Mouse (Mus musculus): Measurements from ENCODE around the gene Thsd4.
A peak's percentile ranks its signal among the peaks of the same experiment; 100 is the strongest.
"Not testable (repeated sequence)": the region's sequence is repeated elsewhere in the genome, so short reads cannot be mapped to it uniquely, and the experiment has no call there.

The Thsd4 gene

DNA sequence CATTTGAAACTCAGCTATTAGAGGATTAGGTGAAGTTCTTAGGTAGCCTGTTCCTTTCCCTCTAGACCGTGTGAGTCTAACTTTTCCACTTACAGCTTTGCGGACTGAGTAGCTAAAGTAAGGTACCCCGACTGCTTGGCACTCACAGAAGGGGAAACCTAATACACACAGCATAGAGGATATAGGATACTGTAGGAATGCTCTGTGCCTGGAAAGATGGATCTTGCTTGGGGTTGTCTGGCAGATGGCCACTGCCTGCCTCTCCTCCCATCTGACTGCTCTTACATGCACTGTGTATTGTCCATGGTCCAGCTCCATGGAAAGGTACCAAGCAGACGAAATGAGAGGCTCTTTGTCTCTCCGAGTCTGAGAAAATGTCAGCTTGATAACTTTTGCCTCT lies 530.4 kb downstream of the Thsd4 start:
- DNase-seq (ENCODE audit: low spot score in 2 of 2) = no peak

DNA sequence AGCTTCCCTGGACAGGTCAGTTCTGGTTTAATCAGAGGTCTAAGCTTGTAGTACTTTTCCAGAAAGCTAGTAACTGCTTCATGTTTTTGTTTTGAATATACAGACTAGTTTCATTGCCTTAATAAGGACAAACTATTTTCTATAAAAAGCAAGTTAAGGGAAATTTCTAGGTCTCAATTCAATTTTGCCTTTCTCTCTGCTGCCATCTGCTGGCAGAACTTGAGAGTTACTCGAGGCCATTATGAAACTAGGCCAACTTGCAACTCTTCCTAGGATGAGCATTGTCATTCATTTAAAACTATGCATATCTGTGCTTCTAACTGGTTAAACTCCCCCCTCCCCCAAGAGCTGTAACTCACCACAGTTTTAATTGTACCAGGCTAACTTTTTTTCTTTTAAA lies 532.0 kb downstream of the Thsd4 start:
- peak; percentile 28 to 75 for DNase-seq (ENCODE audit: low spot score in 2 of 2)

DNA sequence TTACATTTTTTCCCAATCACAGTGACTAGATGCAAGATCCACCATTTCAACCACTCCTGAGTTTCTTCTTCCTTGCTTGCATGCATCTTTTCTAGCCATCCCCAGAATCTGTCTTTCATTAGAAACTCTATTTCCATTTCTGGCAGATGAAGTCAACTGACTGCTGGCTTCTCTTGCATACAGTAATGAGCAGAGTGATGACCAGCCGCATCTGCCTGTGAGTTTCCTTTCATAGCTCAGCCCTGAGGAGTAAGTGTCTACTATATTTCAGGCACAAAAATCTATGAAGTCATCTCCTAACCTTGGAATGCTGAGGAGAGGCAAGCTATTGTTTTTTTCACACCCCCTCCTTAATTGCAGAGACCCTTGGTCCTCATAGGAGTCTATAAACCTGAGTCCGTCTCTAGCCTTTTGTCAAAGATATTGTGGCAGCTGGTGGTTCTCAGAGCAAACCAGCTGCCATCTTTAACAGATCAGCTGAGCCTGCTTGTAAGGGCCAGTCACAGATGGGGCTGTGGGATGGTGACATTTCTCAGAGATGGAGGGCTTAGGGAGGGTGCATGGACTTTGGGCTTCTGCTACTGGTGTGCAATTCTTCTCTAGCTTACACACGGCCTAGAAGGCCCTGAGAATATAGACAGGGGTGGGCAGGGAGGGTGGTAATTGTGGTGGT lies 535.8 kb downstream of the Thsd4 start:
- DNase-seq (ENCODE audit: low spot score in 2 of 2) = no peak

DNA sequence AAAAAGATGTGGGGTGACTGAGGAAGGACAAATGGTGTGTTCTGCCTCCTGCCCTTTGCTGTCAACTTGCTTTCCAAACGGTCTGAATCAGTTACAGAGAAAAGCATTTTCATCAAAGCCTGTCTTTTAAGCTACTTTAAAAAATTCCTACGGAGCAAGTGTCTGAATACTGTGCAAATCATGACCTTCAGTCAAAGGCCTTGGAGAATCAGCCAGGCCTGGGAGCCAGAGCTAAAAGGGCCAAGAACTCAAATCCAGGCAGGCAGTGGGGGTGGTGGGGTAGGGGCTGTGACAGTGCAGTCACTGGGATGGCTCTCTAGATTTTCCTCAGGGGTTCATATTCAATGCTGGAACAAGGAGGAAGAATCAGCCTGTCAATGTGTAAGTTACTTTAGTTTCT lies 540.7 kb downstream of the Thsd4 start:
- no peak for DNase-seq (ENCODE audit: low spot score in 2 of 2)

DNA sequence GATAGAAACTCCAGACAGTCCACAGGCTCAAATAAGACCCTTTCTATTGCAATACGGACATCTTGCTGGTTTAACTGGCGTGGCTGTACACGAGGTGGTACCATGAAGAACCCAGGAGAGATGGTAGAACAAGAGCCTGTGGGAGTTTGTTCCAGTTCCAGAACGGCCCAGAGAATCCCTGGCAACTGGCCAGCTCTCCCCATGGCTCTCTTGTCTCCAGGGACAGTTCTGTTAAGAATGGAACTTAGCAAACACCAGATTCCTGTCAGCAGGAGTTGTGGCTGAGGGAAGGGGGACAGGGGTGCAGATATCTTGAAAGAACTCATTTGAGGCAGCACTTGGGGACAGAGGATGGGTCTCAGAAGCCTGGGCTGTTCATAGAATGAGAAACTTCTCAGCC lies 550.6 kb downstream of the Thsd4 start:
- DNase-seq (ENCODE audit: low spot score in 2 of 2) = no peak

DNA sequence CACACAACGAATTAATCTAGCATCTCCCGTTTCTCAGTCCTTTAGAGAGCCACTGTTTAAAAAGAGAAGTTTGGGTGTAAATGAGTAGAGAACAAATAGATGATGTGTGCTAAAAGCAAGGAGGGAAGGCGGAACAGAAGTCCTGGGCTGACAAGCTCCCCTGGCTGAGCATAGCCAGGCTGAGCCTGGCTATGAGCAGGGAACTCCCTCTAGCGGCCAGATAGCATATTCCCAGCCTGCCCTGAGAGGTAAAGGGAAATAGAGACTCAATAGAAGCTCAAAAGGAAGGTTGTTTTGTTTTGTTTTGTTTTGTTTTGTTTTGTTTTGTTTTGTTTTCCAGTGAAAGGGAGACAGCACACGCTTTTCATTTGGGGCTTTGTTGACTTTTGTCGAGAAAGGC lies 552.5 kb downstream of the Thsd4 start:
- DNase-seq (ENCODE audit: low spot score in 2 of 2) = peak; percentile 38 to 74

DNA sequence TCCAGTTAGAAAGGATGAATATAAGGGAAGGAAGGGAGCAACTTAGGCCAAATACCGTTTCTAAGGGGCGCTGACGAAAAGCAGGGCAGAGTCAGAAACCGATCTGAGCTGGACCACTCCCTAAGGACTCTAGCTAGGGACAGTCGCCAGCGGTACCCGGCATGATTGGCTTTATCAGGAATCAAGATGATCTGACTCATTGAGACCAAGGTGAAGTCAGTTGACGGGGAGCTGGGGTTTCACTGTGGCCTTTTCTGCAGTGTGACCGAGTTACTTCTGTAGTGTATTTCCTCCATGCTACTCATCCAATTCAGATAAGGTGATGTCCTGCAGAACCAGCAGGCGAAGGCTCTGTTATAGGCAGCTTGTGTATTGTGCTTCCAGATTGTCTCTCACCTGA lies 556.8 kb downstream of the Thsd4 start:
- no peak for DNase-seq (ENCODE audit: low spot score in 2 of 2)

DNA sequence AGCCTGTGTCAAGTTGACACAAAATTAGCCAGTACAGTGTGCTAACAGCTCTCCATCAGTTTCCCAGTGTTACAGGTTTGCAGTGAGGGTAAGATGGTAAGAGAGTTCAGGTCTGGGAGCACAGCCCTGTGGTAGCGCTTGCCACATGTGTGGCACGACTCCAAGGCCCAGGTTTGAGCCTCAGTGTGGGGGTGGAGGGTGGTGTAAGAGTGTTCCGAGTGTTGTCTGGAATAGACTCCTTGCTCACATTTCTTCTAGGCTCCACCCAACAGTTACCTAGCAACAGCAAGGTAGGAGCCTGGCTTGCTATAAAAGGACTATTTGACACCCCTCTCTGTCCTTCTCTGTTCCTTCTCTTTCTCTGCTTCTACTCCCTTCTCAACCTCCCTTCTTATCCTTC lies 557.5 kb downstream of the Thsd4 start:
- DNase-seq (ENCODE audit: low spot score in 2 of 2) = no peak

DNA sequence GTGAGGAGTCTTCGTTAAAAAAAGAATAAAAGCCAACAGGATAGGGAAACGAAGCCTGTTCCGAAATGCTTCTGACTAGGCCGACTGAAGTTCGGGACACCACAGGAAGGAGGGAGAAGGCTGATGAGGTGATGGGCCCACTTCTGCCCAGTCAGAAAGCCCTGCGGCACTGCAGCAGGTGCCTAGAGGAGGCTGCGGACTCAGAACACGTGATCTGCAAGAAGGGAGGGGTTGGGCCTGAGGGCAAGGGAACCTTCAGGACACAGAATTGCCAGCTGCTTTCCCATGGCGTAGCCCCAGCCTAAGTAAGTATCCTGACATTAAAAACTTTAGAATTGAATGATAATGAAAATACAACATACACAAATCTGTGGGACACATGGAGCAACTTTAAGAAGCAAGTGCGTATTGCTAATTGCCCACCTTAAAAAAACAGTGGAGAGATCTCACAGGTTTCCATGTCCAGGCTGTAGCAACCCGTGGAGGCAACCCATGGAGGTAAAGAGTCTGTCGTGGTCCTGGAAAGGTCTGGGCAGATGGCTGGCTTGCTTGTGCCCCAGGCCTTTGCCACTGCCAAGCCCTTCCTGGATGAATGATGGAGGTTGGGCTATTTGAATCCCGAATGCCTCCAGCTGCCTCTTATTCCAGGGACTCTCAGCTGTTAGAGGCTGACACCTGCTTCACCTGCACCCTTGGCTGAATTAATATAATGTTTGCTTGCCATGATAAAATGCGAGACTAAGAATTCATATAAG lies 560.5 kb downstream of the Thsd4 start:
- no peak for DNase-seq (ENCODE audit: low spot score in 2 of 2)

DNA sequence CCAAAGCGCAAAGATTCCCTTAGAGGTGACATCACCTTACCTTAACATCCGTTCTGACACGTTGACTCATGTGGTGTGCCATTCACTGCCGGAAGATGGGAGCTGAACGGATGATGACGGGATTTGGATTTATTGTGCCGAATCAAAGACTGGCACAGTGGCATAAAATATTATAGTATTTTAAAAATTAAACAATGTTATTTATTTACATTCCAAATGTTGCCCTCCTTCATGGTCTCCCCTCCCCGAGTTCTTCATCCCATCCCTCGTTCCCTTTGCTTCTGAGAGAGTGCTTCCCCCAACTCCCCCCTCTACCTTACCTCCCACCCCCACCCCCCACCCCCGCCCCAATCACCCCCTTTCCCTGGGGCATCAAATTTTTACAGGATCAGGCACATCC lies 561.3 kb downstream of the Thsd4 start, which contains the start of gene Nr2e3:
Nr2e3 (minus strand) TSS at position 101 of the 400 bp plus-strand sequence.
- DNase-seq (ENCODE audit: low spot score in 2 of 2) = no peak

DNA sequence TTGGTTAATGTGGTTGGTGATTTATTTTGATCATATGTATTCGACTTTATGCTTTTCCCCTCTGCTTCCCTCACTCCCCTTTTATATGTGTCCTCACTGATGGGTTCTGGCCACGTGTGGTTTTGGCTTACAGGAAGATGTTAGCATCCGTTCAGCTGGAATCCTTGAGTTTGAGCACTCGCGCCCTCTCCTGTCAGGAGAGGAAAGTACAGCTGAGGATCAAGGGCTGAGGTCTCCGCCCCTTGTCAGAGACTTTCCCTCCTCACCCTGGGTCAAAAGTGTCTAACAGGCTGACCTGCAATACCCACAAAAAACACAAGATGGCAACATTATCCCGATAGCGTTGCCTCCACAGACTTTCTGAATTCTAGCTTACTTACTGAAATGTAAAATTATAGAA lies 562.6 kb downstream of the Thsd4 start:
- peak; percentile 70 to 77 for DNase-seq (ENCODE audit: low spot score in 2 of 2)

DNA sequence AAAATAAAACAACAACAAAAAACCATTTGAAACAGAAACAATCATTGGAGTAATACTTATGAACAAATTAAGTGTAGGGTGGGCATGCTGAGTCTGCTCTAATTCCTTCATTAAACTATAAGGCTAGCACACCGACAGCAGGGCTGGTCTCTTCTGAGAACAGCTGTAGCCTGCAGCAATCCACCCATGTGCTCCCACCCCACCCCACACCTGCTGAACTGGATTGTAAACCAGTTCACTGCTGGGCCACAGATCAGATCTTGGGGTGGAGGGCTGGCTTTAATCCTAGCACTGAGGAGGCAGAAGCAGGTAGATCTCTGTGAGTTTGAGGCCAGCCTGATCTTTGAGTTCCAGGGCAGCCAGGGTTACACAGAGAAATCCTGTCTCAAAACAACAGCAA lies 563.7 kb downstream of the Thsd4 start:
- not testable (repeated sequence) for DNase-seq (ENCODE audit: low spot score in 2 of 2)

DNA sequence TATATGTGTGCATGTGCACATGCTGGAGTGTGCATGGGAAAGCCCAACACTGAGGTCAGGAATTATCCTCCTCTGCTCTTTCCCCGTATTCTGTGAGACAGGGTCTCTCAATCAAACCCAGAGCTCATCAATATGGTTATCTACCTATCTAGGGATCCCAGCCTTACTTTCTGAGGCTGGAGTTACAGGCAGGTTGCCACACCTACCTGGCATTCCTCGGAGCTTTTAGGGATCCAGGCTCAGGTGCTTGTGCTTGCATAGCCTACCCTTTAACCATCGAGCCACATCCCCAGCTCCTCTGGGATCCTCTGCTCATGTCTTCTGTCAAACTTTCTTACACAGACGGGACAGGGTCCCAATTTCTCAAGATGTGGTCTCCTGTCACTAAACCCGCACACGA lies 565.4 kb downstream of the Thsd4 start:
- DNase-seq (ENCODE audit: low spot score in 2 of 2) = no peak

DNA sequence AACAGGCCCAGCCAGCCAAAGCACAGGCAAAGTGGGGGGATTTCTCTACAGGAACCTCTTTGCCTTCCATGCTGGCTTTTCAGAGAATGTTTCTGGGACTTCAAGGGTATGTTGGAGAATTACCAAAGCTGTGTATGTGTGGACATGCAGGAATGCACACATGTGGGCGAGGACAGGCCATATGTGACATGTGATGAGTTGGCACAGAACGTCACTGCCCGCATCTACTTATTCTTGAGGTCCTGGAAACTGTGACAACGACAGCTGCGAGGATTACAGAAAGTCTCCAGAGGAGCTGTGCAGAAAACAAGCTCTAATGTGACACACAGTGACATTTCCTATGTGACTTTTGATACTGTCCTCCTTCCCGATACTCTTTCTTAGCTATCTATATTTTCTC lies 566.2 kb downstream of the Thsd4 start:
- DNase-seq (ENCODE audit: low spot score in 2 of 2) = no peak

DNA sequence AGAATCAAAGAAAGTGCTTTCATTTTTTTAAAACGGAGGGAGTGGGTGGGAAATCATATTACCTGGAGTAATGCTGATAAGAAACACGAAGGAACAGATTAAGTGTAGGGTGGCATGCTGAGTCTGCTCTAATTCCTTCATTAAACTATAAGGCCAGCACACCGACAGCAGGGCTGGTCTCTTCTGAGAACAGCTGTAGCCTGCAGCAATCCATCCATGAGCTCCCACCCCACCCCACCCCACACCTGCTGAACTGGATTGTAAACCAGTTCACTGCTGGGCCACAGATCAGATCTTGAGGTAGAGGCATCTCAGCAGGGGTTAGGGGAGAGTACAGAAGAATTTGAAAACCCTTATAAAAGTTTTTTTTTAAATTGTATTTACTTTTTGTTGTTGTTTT lies 566.6 kb downstream of the Thsd4 start:
- no peak for DNase-seq (ENCODE audit: low spot score in 2 of 2)

DNA sequence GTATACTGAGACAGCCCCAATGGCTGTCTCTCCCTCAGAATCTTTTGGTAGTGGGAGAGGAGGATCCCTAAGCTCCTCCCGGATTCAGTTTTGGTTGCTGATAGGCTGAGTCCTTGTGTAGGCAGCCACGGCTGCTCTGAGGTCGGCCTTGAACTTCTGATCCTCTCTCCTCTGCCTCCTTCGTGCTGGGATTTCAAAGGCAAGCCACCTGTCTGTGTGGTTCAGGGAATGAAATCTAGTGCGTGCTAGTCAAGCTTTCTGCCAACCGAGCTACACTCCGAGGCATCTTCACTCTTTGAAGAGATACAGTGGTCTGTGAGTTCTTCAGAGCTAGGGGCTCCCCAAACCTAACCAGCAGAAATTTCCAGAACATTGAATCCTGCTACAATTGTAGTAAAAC lies 568.3 kb downstream of the Thsd4 start:
- DNase-seq (ENCODE audit: low spot score in 2 of 2) = no peak

DNA sequence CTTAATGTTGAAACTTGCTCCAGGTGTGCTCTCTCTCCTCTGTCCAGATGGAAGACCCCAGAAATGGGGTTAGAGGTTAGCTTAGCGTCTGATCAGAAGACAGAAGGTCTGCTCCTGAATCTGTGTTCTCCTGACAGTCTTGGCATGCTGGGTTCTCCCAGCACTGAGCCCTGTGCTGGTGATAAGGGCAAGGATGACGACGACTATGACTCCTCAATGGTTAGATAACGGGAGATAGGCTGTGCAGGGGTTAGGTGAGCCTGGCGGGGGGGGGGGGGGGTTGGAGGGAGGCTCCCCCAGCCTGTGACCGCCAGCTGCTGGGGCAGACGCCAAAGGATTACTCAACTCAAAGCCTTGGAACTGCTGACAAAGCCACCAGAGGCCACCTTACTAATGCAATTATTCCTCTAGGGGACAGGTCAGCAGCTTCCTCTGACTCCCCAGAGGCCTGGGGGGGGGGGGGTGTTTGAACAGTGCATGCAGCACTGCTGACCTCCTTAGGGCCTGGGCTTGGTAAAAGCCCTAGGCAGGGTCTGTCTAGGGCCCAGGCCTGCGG lies 569.3 kb downstream of the Thsd4 start:
- DNase-seq (ENCODE audit: low spot score in 2 of 2) = no peak

DNA sequence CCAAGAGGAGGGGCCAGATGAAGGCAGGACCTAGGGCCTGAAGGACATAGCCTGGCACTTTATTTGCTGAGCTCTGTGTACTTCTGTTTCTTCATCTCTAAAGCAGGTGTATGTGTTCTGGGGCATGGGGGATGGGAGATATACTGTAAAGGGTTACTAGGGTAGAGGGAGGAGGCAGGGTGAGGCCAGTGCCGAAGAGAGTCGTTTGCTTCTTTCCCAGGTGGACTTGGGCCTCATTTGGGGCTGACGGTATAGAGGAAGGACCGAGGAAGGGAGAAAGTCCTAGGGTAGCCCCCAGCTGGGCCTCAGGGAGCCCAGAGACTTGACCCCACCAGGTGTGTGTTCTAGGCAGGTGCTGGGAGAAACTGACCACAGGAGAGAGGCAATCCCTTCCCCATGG lies 569.9 kb downstream of the Thsd4 start:
- DNase-seq (ENCODE audit: low spot score in 2 of 2) = no peak

DNA sequence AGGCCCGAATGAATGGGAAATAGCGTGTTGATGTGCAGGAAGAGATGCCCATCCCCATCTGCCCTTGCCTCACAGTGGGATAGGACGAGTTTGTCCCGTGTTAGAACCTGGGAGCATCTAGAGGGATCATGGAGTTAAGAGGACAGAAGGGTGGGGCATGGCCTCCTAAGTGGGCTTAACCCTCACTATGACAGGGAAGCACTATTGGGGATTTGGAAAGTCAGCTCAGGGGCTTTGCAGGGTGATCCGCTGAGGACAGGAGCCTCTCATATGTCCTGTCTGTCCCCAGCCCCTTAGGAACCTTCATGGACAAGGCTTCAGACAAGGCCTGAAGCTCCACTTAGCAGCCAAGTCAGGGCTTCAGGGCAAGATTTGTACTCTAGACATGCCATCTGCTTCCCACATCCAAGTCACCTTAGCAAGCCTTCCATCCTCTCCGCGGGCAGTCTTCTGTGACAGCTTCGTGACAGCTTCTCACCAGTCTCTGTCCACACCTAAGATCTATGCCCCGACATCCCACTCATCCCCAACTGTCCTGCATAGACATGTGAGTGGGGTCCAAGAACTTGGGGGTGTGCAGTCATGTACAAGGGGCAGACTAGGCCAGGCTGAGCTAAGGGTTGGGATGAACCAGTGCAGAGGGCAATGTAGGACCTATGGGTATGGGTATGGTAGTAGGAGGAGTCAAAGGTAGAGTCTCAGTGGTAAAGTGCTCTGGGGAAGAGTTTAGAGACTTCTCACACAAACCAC lies 570.7 kb downstream of the Thsd4 start:
- no peak for DNase-seq (ENCODE audit: low spot score in 2 of 2)

DNA sequence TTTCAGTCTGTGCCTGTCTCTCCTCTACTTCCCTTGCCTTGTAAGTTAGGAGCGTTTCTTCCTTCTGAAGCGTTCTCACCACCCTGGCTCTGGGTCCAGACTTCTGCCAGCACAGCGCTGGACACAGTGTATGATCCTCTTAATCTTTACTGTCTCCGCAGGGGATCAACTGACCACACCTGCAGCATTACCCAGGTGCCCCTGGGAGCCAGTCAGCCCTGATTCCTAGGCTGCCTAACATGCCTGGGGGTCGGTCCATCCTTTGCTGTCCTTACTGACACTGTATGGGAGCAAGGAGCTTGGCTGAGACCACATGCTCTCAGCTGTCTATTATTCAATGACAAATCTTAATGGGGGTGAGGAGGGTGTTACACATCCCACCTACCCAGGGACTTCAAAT lies 571.9 kb downstream of the Thsd4 start:
- peak in 1 of 2 experiments; percentile 54 for DNase-seq (ENCODE audit: low spot score in 2 of 2)

DNA sequence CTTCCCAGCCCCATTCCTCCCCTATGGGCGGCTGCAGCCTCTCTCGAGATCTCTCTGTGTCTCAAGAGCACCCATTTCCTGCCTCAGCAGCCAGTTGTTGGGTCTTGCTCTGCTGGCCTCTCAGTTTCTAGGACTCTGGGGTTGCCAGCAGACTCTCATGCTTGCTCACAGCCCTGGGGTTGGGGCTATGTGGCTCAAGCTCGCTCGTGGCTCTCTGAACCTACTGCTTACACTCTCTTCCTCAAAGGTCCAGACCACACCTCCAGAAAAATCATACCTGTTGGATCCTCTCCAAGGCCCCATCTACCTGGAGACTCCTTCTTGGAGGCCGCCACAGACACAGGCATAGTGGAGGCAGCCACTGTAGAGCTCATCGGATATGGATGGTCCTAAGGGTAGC lies 572.3 kb downstream of the Thsd4 start:
- DNase-seq (ENCODE audit: low spot score in 2 of 2) = no peak

DNA sequence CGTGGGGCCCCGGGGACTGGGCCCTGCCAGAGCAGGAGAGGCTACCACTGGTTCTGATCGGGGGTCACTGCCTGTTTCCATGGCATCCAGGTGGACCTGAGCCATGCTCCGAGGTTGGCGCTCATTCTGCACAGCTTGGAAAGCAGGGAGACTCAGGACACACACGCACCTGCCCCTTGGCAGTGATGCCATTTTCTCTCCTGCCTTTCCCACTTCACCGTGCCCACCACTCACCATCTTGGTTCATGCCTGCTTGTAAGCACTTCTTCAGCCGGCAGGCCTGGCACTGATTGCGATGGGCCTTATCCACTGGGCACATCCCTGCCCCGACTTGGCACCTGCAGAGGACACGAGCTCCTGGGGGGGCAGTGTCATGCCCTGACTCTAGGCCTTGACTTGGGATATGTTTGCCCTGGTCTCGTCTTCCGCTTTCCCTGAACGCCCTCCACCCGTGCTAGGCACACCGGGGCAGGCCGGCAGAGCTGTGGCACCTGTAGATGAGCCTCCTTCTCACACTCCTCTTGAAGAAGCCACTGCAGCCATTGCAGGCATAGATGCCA lies 573.1 kb downstream of the Thsd4 start:
- DNase-seq (ENCODE audit: low spot score in 2 of 2) = no peak
